Mouse (Mus musculus): ENCODE data around the gene Smg1. TPM values are rescaled to one million over a fixed set of nuclear protein-coding genes. Genes with fewer than 3 reads are reported as not detected.

The Smg1 gene
- total and polyA plus RNA-seq, 2 experiments from 2014 or later = 16.0 to 44.1 TPM

GRCm38 (mm10) chr7:118160121-118160520 lies 83.3 kb downstream of the Smg1 start:
- H3K9me3 ChIP-seq (ENCODE audit: low read length) = no peaks in the 10 kb centered on the region
- H3K4me2 ChIP-seq (ENCODE audit: low read depth, low read length, poor library complexity, severe bottlenecking) = no peak overlapping the region
- no peaks in the 10 kb centered on the region for H3K27me3 ChIP-seq (ENCODE audit: insufficient read depth, low read length)
- WGBS = 90% methylated on average over 3 of the region's 3 CpGs
- no peaks in the 10 kb centered on the region for H3K4me1 ChIP-seq (ENCODE audit: insufficient read depth, low read length)
- no peak for TF ChIP-seq CTCF (IDR thresholded peaks at IDR 0.05)
- no peak for DNase-seq (ENCODE audit: low spot score)
- H3K4me3 ChIP-seq (ENCODE audit: low read depth, low read length) = no peak overlapping the region
- no peak overlapping the region for H3K27ac ChIP-seq (ENCODE audit: low read depth, low read length)
- H3K9ac ChIP-seq (replicated peaks; ENCODE audit: low read length, poor library complexity, severe bottlenecking) = no peak overlapping the region
- peaks cover 36% of the 10 kb centered on the region for H3K36me3 ChIP-seq (ENCODE audit: insufficient read depth, low read length)
- no peak for ATAC-seq (ENCODE audit: low FRiP score)

GRCm38 (mm10) chr7:118156461-118156860 lies 87.0 kb downstream of the Smg1 start:
- no peak for TF ChIP-seq CTCF (IDR thresholded peaks at IDR 0.05)
- Histone ChIP-seq H3K36me3 (ENCODE audit: insufficient read depth, low read length) (peaks cover 61% of the 10 kb centered on the region), H3K27me3 (ENCODE audit: insufficient read depth, low read length) (no peaks in the 10 kb centered on the region), H3K4me2 (ENCODE audit: low read depth, low read length, poor library complexity, severe bottlenecking) (no peak overlapping the region), H3K27ac (ENCODE audit: low read depth, low read length) (no peak overlapping the region), H3K9ac (replicated peaks; ENCODE audit: low read length, poor library complexity, severe bottlenecking) (no peak overlapping the region), H3K4me1 (ENCODE audit: insufficient read depth, low read length) (no peaks in the 10 kb centered on the region), H3K9me3 (ENCODE audit: low read length) (no peaks in the 10 kb centered on the region), H3K4me3 (ENCODE audit: low read depth, low read length) (no peak overlapping the region)
- DNase-seq (ENCODE audit: low spot score) = no peak
- WGBS = 90% methylated on average over 7 of the region's 7 CpGs
- no peak for ATAC-seq (ENCODE audit: low FRiP score)

GRCm38 (mm10) chr7:118154150-118154549 lies 89.3 kb downstream of the Smg1 start:
- Histone ChIP-seq H3K9me3 (ENCODE audit: low read length) (no peaks in the 10 kb centered on the region), H3K4me3 (ENCODE audit: low read depth, low read length) (no peak overlapping the region), H3K27ac (ENCODE audit: low read depth, low read length) (no peak overlapping the region), H3K4me1 (ENCODE audit: insufficient read depth, low read length) (no peaks in the 10 kb centered on the region), H3K27me3 (ENCODE audit: insufficient read depth, low read length) (no peaks in the 10 kb centered on the region), H3K36me3 (ENCODE audit: insufficient read depth, low read length) (peaks cover 54% of the 10 kb centered on the region), H3K9ac (replicated peaks; ENCODE audit: low read length, poor library complexity, severe bottlenecking) (no peak overlapping the region), H3K4me2 (ENCODE audit: low read depth, low read length, poor library complexity, severe bottlenecking) (no peak overlapping the region)
- WGBS = 96% methylated on average over 6 of the region's 6 CpGs
- TF ChIP-seq CTCF (IDR thresholded peaks at IDR 0.05) = no peak
- DNase-seq (ENCODE audit: low spot score) (no peak), ATAC-seq (ENCODE audit: low FRiP score) (no peak)

- H3K4me3 ChIP-seq (ENCODE audit: low read depth, low read length) = no peak overlapping the region
- DNase-seq (ENCODE audit: low spot score) = no peak
- WGBS = 72% methylated on average over 3 of the region's 3 CpGs
- no peak overlapping the region for H3K4me2 ChIP-seq (ENCODE audit: low read depth, low read length, poor library complexity, severe bottlenecking)
- H3K27ac ChIP-seq (ENCODE audit: low read depth, low read length) = no peak overlapping the region
- ATAC-seq (ENCODE audit: low FRiP score) = no peak
- H3K9me3 ChIP-seq (ENCODE audit: low read length) = no peaks in the 10 kb centered on the region
- no peak for TF ChIP-seq CTCF (IDR thresholded peaks at IDR 0.05)
- H3K9ac ChIP-seq (replicated peaks; ENCODE audit: low read length, poor library complexity, severe bottlenecking) = no peak overlapping the region
- H3K36me3 ChIP-seq (ENCODE audit: insufficient read depth, low read length) = peaks cover 41% of the 10 kb centered on the region
- no peaks in the 10 kb centered on the region for H3K4me1 ChIP-seq (ENCODE audit: insufficient read depth, low read length)
- H3K27me3 ChIP-seq (ENCODE audit: insufficient read depth, low read length) = no peaks in the 10 kb centered on the region
Observed at GRCm38 (mm10) chr7:118143602-118144001, 99.9 kb downstream of the Smg1 start.

- DNase-seq (ENCODE audit: low spot score) (no peak), ATAC-seq (ENCODE audit: low FRiP score) (no peak)
- no peaks in the 10 kb centered on the region for H3K9me3 ChIP-seq (ENCODE audit: low read length)
- H3K27ac ChIP-seq (ENCODE audit: low read depth, low read length) = no peak overlapping the region
- WGBS = 91% methylated on average over 4 of the region's 4 CpGs
- H3K27me3 ChIP-seq (ENCODE audit: insufficient read depth, low read length) = no peaks in the 10 kb centered on the region
- no peak overlapping the region for H3K4me3 ChIP-seq (ENCODE audit: low read depth, low read length)
- TF ChIP-seq CTCF (IDR thresholded peaks at IDR 0.05) = no peak
- H3K4me1 ChIP-seq (ENCODE audit: insufficient read depth, low read length) = no peaks in the 10 kb centered on the region
- no peak overlapping the region for H3K4me2 ChIP-seq (ENCODE audit: low read depth, low read length, poor library complexity, severe bottlenecking)
- peaks cover 38% of the 10 kb centered on the region for H3K36me3 ChIP-seq (ENCODE audit: insufficient read depth, low read length)
- H3K9ac ChIP-seq (replicated peaks; ENCODE audit: low read length, poor library complexity, severe bottlenecking) = no peak overlapping the region
Observed at GRCm38 (mm10) chr7:118143123-118143522, 100.3 kb downstream of the Smg1 start.

- Histone ChIP-seq H3K9me3 (ENCODE audit: low read length) (no peaks in the 10 kb centered on the region), H3K9ac (replicated peaks; ENCODE audit: low read length, poor library complexity, severe bottlenecking) (no peak overlapping the region), H3K36me3 (ENCODE audit: insufficient read depth, low read length) (peaks cover 44% of the 10 kb centered on the region), H3K4me3 (ENCODE audit: low read depth, low read length) (no peak overlapping the region), H3K4me1 (ENCODE audit: insufficient read depth, low read length) (no peaks in the 10 kb centered on the region), H3K4me2 (ENCODE audit: low read depth, low read length, poor library complexity, severe bottlenecking) (no peak overlapping the region), H3K27me3 (ENCODE audit: insufficient read depth, low read length) (no peaks in the 10 kb centered on the region), H3K27ac (ENCODE audit: low read depth, low read length) (no peak overlapping the region)
- TF ChIP-seq CTCF (IDR thresholded peaks at IDR 0.05) = no peak
- ATAC-seq (ENCODE audit: low FRiP score) = no peak
- no peak for DNase-seq (ENCODE audit: low spot score)
- 92% methylated on average over 7 of the region's 7 CpGs for whole genome bisulfite sequencing
Observed at GRCm38 (mm10) chr7:118141271-118141670, 102.2 kb downstream of the Smg1 start.
